Mouse (Mus musculus) cerebellum, adult (tissue): Measurements from ENCODE around the gene Fbxw2.
A peak's percentile ranks its signal among the peaks of the same experiment; 100 is the strongest.
"Not testable (repeated sequence)": the region's sequence is repeated elsewhere in the genome, so short reads cannot be mapped to it uniquely, and the experiment has no call there.

ENCODE experiments used
- ATAC-seq: cut with Nextera tagmentation; 2 replicates; pipeline ENCODE4 v1.9.2; 2017; ENCODE audit warnings: mild to moderate bottlenecking, moderate library complexity, mixed read lengths; ENCODE audit not compliant: insufficient number of reproducible peaks, low FRiP score, low TSS enrichment

Gene Fbxw2

GRCm38 (mm10) chr2:34815893-34816292 lies 10.2 kb downstream of the Fbxw2 start:
- not testable (repeated sequence) for ATAC-seq

- no peak for ATAC-seq
Observed at GRCm38 (mm10) chr2:34812706-34813105, 13.4 kb downstream of the Fbxw2 start.

- ATAC-seq = no peak
Observed at GRCm38 (mm10) chr2:34810775-34811174, 15.3 kb downstream of the Fbxw2 start.

- ATAC-seq = no peak
Observed at GRCm38 (mm10) chr2:34809568-34809967, 16.5 kb downstream of the Fbxw2 start.

GRCm38 (mm10) chr2:34808057-34808456 lies 18.1 kb downstream of the Fbxw2 start:
- ATAC-seq = no peak

GRCm38 (mm10) chr2:34805364-34805950 lies 20.7 kb downstream of the Fbxw2 start:
- ATAC-seq = no peak

GRCm38 (mm10) chr2:34804815-34805214 lies 21.3 kb downstream of the Fbxw2 start:
- ATAC-seq = no peak

GRCm38 (mm10) chr2:34804172-34804571 lies 21.9 kb downstream of the Fbxw2 start:
- no peak for ATAC-seq

GRCm38 (mm10) chr2:34803746-34804145 lies 22.4 kb downstream of the Fbxw2 start:
- no peak for ATAC-seq

GRCm38 (mm10) chr2:34802565-34803245 lies 23.4 kb downstream of the Fbxw2 start:
- peak; percentile 16 for ATAC-seq

- peak; percentile 96 for ATAC-seq
Observed at GRCm38 (mm10) chr2:34801516-34802482, 24.3 kb downstream of the Fbxw2 start.

- ATAC-seq = no peak
Observed at GRCm38 (mm10) chr2:34800371-34800770, 25.7 kb downstream of the Fbxw2 start.

- peak; percentile 69 for ATAC-seq
Observed at GRCm38 (mm10) chr2:34799357-34800256, 26.5 kb downstream of the Fbxw2 start, which contains the start of gene Rabepk. TSS of gene Rabepk (minus strand) at chr2:34799912.

GRCm38 (mm10) chr2:34795426-34795825 lies 30.7 kb downstream of the Fbxw2 start:
- no peak for ATAC-seq

- no peak for ATAC-seq
Observed at GRCm38 (mm10) chr2:34794511-34794910, 31.6 kb downstream of the Fbxw2 start.

- not testable (repeated sequence) for ATAC-seq
Observed at GRCm38 (mm10) chr2:34792543-34792942, 33.6 kb downstream of the Fbxw2 start.

GRCm38 (mm10) chr2:34790282-34790681 lies 35.8 kb downstream of the Fbxw2 start:
- no peak for ATAC-seq

GRCm38 (mm10) chr2:34784085-34784484 lies 42.0 kb downstream of the Fbxw2 start:
- ATAC-seq = no peak

- no peak for ATAC-seq
Observed at GRCm38 (mm10) chr2:34783064-34784020, 42.8 kb downstream of the Fbxw2 start.
